Mouse (Mus musculus) midbrain, embryonic 10.5 days (tissue): ENCODE measurements around the gene Cdkn2d. TPM values are rescaled to one million over a fixed set of nuclear protein-coding genes. Genes with fewer than 3 reads are reported as not detected.
"Not testable (repeated sequence)": the region's sequence is repeated elsewhere in the genome, so short reads cannot be mapped to it uniquely, and the experiment has no call there.

Experiments
- DNase-seq: peaks from one replicate; pipeline ENCODE4 v3.0.0-alpha.2; 2017; ENCODE audit warnings: low spot score
- H3K27ac ChIP-seq: fragments of 300-500 bp; sonication (generic); replicated peaks from 2 replicates; pipeline ENCODE4 v1.5.1; 2016; ENCODE audit warnings: mild to moderate bottlenecking
- H3K27me3 ChIP-seq: fragments of 300-500 bp; sonication (generic); 2 replicates; pipeline ENCODE4 v1.6.1; 2016; ENCODE audit warnings: low read depth, mild to moderate bottlenecking; ENCODE audit not compliant: poor library complexity, severe bottlenecking
- H3K36me3 ChIP-seq: fragments of 300-500 bp; sonication (generic); 2 replicates; pipeline ENCODE4 v1.6.1; 2016; ENCODE audit warnings: mild to moderate bottlenecking, moderate library complexity
- H3K4me1 ChIP-seq: fragments of 300-500 bp; sonication (generic); 2 replicates; pipeline ENCODE4 v1.6.1; 2016
- H3K4me3 ChIP-seq: fragments of 300-500 bp; sonication (generic); 2 replicates; pipeline ENCODE4 v1.5.1; 2016; ENCODE audit warnings: mild to moderate bottlenecking, moderate library complexity
- H3K9me3 ChIP-seq: fragments of 300-500 bp; sonication (generic); replicated peaks from 2 replicates; pipeline ENCODE4 v1.6.1; 2016; ENCODE audit warnings: mild to moderate bottlenecking
- WGBS: fragments of 180-500 bp; shearing (Covaris S2); methylation state at CpG from one replicate; pipeline ENCODE4 v1.1.7; 2016; 5-methylcytosine and 5-hydroxymethylcytosine counted together
- polyA plus RNA-seq: library from polyadenylated mRNA; unstranded; fragments of >200 nt; fragmentation: Nextera tagmentation; extraction: Ambion mirVana; gene quantifications from 2 replicates; pipeline ENCODE4 v1.2.1, GENCODE M21; 2016

Cdkn2d gene
- polyA plus RNA-seq, 1 experiment from 2014 or later: 51.4 TPM

DNA sequence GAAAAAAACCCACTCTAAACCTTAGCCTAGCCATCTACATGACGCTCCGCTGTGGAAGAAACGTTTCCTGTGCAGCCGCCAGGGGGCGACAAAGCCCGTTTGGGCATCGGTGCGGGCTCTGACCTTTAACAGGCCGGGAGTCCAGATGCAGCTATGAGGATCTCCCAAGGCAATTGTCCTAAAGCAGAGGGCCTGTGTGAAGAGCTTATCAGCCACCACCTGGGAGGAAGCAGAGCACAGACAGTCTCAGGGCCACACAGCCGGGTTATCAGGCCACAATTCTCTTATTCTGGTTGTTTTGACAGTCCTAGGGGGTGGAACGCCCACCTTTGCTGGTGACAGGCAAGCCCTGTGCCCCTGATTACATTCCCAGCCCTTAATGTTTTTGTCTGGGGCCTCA lies 22.2 kb upstream of the Cdkn2d start:
- no peaks in the 10 kb centered on the region for H3K9me3 ChIP-seq
- DNase-seq: peak; percentile 88
- H3K4me1 ChIP-seq: peaks cover 5% of the 10 kb centered on the region; the same call in 1 of the 2 replicates
- peaks cover 28% of the 10 kb centered on the region for H3K27me3 ChIP-seq
- WGBS: 8% methylated on average over 11 of the region's 11 CpGs
- H3K4me3 ChIP-seq: no peak overlapping the region
- no peak overlapping the region for H3K27ac ChIP-seq
- no peaks in the 10 kb centered on the region for H3K36me3 ChIP-seq

DNA sequence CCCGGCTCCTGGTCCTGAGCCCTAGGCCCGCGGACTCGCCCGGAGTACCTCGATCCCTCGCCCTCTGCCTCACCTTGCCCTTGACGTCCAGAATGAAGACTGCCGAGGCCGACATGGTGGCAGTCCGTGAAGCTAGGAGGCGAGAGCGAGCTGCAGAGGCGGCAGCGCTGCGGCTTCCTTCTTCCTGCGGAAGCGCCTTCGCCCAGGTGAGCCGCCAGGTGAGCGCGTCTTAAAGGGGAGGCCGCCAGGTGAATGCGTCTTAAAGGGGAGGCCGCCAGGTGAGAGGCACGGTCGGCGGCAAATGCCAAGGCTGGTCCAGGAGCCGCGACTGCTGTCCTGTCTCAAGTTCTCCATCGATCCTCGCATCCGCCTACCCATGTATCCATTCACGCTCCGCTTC lies 20.9 kb upstream of the Cdkn2d start, which contains the start of gene Ap1m2:
Gene Ap1m2 (minus strand): TSS at position 204 of the 400 bp plus-strand sequence.
- Histone ChIP-seq H3K4me1 (peaks cover 5% of the 10 kb centered on the region; the same call in 1 of the 2 replicates), H3K9me3 (no peaks in the 10 kb centered on the region), H3K4me3 (peak within 1 kb of the TSS; percentile 16), H3K27ac (no peak within 1 kb of the TSS), H3K36me3 (no peaks in the 10 kb centered on the region), H3K27me3 (peaks cover 28% of the 10 kb centered on the region)
- DNase-seq: no peak
- WGBS: 13% methylated on average over 35 of the region's 35 CpGs

DNA sequence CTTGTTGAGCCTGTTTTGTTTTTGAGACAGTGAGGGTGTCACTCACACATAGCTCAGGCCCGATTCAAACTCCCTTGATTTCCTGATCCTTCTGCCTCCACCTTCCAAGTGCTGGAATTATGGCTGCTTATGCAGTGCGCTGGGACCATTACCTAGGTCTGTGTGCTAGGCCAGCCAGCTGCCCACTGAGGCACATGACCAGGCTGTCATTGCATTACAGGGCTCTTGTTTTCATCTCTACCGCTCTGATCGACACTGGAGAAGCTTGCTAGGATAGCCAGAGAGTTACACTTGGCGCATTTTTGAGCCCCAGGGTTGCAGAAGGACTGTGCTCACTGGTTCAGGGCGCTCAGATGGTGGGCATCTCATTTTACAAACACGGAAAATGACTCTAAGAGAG lies 20.5 kb upstream of the Cdkn2d start:
- no peak overlapping the region for H3K27ac ChIP-seq
- H3K36me3 ChIP-seq: no peaks in the 10 kb centered on the region
- H3K9me3 ChIP-seq: no peaks in the 10 kb centered on the region
- peaks cover 28% of the 10 kb centered on the region for H3K27me3 ChIP-seq
- H3K4me3 ChIP-seq: peak overlapping the region; percentile 16; the same call in 1 of the 2 replicates
- peaks cover 5% of the 10 kb centered on the region; the same call in 1 of the 2 replicates for H3K4me1 ChIP-seq
- WGBS: 25% methylated on average over 7 of the region's 7 CpGs
- no peak for DNase-seq

DNA sequence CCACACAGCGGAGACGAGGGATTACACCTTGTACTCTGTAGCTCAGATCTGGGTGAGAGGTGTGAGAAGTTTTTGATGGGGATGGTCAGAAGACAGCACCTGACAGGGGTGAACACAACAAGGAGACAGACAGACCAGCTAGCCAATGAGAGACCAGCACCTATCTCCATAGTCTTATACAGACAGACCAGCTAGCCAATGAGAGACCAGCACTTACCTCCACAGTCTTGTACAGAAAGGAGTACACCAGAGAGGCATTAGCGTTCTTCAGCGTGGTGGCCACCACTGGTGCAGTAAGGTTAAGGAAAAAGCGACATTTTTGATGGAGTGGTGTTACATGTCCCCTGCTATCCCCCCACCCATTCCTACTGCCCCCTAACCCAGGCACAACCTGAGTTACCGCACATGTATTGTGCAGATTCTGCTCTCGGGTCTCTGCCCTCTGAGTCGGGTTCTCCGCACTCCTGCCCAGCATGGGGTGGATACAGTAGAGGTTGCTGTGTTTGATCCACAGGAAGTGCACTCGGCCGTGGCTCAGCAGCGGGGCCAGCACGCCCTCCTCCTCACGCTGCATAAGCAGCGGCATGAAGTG lies 18.0 kb upstream of the Cdkn2d start:
- H3K36me3 ChIP-seq: no peaks in the 10 kb centered on the region
- DNase-seq: no peak
- H3K4me3 ChIP-seq: no peak overlapping the region
- WGBS: 74% methylated on average over 15 of the region's 15 CpGs
- no peaks in the 10 kb centered on the region for H3K9me3 ChIP-seq
- peaks cover 28% of the 10 kb centered on the region for H3K27me3 ChIP-seq
- H3K4me1 ChIP-seq: peaks cover 5% of the 10 kb centered on the region; the same call in 1 of the 2 replicates
- no peak overlapping the region for H3K27ac ChIP-seq

DNA sequence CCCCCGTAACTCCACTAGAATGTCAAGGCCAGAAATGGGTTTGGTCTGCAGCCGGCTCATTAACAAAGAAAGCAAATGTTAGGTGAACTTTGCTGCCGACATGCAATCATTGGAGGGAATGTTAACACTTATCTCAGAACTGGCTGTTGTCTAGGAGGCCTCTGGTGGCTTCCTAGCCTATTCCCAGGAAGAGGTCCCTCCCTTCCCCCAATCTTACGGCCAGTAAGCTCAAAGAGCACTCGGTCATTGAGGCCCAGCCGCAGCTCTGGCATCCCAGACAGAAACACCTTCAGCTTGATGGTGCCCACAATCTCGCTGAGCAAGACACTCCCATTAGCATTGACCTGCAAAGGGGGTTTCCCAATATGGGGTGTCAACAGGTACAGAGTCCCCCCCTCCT lies 13.9 kb upstream of the Cdkn2d start:
- DNase-seq: no peak
- Histone ChIP-seq H3K27me3 (no peaks in the 10 kb centered on the region), H3K27ac (no peak overlapping the region), H3K9me3 (0 out of 2 replicates have a peak, but pooled peaks cover 2% of the 10 kb centered on the region), H3K4me3 (no peak overlapping the region), H3K4me1 (no peaks in the 10 kb centered on the region), H3K36me3 (no peaks in the 10 kb centered on the region)
- 88% methylated on average over 7 of the region's 7 CpGs for WGBS

DNA sequence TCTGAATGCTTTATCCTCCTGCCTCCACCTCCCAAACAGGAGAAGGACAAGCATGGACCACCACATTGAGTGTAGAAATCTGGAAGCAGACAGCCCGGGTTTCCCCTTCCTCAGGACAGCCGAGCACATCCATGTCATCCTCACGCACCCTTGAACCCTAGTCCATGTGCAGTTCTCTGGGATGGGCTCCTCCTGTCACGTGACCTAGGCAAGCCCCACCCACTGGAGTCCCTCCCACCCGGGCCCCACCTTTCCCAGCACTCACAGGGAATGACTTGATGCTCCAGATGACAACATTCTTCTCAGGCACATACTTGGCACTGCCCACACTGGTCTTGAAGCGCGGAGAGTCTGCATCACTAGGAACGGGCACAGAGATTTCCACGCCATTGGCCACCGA lies 7.8 kb upstream of the Cdkn2d start:
- WGBS: 86% methylated on average over 10 of the region's 10 CpGs

DNA sequence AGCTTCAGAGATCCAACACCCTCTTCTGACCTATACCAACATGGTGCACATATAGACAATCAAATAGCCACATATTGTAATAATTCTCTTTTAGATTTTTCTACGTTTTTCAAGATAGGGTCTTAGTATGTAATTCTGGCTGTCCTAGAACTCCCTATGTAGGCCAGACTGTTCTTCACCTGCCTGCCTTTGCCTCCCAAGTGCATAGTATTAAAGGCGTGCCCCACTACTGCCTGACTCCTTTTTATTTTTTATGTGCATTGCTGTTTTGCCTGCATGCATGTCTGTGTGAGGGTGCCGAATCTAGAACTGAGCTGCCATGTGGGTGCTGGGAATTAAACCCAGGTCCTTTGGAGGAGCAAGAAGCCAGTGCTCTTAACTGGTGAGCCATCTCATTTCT lies 1.1 kb upstream of the Cdkn2d start:
- no peak for DNase-seq
- Histone ChIP-seq H3K4me1 (peaks cover 31% of the 10 kb centered on the region), H3K27me3 (no peaks in the 10 kb centered on the region), H3K9me3 (no peaks in the 10 kb centered on the region), H3K36me3 (peaks cover 6% of the 10 kb centered on the region), H3K4me3 (no peak overlapping the region), H3K27ac (peak overlapping the region; percentile 91; the same call in 1 of the 2 replicates)
- 93% methylated on average over 3 of the region's 3 CpGs for WGBS

More for the DNA sequence above, 7.8 kb upstream of the Cdkn2d start:
- Histone ChIP-seq H3K4me1 (no peaks in the 10 kb centered on the region), H3K27ac (no peak overlapping the region), H3K27me3 (no peaks in the 10 kb centered on the region), H3K36me3 (no peaks in the 10 kb centered on the region), H3K9me3 (0 out of 2 replicates have a peak, but pooled peaks cover 2% of the 10 kb centered on the region), H3K4me3 (no peak overlapping the region)
- no peak for DNase-seq

DNA sequence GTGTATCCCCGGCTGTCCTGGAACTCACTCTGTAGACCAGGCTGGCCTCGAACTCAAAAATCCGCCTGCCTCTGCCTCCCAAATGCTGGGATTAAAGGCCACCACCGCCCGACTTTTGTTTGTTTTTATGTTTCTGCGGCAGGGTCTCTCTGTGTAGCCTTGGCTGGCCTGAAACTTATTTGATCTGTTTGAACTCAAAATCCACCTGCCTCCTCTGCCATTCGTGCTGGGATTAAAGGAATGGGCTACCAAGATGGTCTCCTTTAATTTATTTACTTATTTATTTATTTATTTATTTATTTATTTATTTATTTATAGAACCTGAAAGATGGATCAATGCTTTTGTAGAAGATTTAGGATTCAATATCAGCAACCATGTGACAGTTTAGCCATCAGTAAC lies 661 bp upstream of the Cdkn2d start:
- H3K4me3 ChIP-seq: peak overlapping the region; percentile 89
- 22% methylated on average over 7 of the region's 7 CpGs for WGBS
- H3K4me1 ChIP-seq: peaks cover 35% of the 10 kb centered on the region
- H3K27ac ChIP-seq: peak overlapping the region; percentile 91
- DNase-seq: peak; percentile 18
- H3K36me3 ChIP-seq, H3K27me3 ChIP-seq, H3K9me3 ChIP-seq: not testable (repeated sequence)

DNA sequence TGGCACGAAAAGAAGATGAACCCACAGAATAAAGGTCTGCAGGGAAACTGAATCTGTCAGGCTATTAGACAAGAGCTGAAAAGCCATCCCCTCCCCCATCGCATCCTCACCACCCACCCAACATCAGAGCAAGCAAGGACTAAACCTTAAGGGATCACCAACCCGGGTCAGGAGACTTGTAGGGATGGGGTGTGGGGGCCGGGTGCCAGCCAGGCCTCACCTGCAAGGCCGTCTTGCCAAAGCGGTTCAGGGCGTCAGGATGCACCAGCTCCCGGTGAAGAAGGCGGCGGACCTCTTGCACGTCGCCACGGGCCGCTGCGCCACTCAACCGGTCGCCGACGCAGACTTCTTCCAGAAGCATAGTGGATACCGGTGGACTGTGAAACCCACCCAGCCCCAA lies 618 bp downstream of the Cdkn2d start:
- peaks cover 42% of the 10 kb centered on the region for H3K4me1 ChIP-seq
- WGBS: under 1% methylated on average over 20 of the region's 20 CpGs
- peak overlapping the region; percentile 89 for H3K4me3 ChIP-seq
- H3K27me3 ChIP-seq: no peaks in the 10 kb centered on the region
- H3K9me3 ChIP-seq: no peaks in the 10 kb centered on the region
- H3K27ac ChIP-seq: peak overlapping the region; percentile 91
- H3K36me3 ChIP-seq: peaks cover 9% of the 10 kb centered on the region
- no peak for DNase-seq

DNA sequence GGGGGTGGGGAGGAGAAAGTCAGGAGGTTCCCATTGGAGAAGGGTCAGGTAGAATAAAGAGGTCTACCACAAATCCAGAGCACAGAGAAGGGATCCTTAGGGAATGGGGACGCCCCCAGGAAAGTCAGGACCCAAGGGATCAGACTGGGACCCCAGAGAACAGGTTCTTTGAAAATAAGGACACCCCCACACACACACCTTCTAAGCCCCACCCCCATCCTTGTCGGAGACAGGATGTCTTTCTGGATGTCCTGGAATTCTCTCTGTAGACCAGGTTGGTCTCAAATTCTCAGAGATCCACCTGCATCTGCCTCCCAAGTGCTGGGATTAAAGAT lies 1.9 kb downstream of the Cdkn2d start:
- 87% methylated on average over 2 of the region's 2 CpGs for WGBS
- no peaks in the 10 kb centered on the region for H3K9me3 ChIP-seq
- no peak for DNase-seq
- peaks cover 22% of the 10 kb centered on the region for H3K36me3 ChIP-seq
- H3K27me3 ChIP-seq: no peaks in the 10 kb centered on the region
- peak overlapping the region; percentile 89 for H3K4me3 ChIP-seq
- peaks cover 42% of the 10 kb centered on the region for H3K4me1 ChIP-seq
- H3K27ac ChIP-seq: no peak overlapping the region

DNA sequence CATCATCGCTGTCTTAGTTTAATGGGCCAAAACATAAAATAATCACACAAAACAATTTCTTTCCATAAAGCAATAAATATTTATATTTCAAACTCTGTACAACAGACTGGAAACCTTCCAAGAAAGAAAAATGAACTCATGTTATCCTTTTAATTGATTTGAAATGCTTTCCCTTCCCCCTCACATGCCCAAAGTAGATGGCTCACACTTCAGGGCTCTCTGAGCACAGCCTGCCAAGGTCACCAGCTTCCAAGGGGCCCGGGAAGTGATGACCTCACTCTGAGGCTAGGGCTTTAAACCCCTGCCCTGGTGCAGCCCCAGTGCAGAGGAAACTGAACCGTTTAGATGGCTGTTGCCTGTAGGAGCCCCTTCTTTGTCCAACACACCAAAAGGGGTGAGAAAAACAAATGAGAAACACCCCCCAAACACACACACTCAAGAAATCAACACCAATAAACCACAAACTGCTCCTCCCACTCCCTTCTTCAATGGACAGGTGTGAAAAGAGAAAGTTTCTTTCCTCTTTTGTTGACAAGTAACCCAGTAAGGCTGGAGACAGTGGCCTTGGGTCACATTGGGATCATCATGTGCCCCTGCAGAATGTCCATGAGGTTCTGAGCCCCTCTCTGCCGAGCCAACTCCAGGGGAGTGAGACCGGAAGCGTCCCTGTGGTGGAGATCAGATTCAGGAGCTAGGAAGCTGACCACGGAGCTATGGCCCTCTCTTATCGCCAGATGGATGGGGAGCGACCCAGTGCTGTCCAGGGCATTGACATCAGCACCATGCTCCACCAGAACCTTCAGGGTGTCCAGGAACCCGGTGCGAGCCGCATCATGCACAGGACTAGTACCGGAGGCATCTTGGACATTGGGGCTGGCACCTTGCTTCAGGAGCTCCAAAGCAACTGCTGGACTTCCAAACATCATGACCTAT lies 2.5 kb downstream of the Cdkn2d start:
- H3K4me1 ChIP-seq: peaks cover 42% of the 10 kb centered on the region

DNA sequence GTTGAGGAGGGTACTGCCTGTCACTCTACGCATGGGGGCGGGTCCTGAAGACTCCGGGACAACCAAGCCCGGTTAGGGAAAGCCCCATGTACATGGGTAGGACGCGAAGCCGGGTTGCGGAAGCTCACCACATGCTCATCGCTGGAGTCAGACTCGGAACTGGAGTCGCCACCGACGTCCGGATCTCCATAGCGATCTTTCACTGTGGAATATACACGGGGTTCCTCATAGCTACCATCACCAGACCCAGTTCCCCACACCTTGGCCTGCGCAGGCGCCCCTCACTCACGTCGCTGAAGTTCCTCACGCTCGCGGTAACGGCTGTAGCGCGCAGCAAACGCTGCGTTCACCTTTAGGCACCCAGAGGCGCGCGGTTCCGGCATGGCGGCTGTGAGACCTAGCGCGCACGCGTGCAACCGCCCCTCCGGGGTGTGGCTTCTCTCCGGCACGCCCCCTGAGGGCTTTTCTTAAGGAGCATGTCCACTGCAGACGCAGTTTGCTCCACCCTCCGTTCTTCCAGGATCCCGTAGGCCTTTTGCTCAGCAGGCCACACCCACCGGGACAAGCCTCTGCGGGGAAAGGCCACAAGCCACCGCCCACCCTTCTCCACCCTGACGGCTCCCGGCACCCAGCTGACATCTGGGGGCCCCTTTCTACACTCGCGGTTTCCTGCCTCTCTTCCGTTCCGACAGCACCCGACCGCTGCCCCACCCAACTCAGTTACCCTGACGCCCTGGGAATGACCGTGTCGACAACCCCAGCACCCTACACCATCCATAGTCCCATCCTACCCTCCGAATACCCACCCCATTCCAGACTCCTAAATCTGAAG lies 3.4 kb downstream of the Cdkn2d start, which contains the start of gene Kri1:
Gene Kri1 (minus strand): TSS at position 399 of the 832 bp plus-strand sequence.
- peaks cover 42% of the 10 kb centered on the region for H3K4me1 ChIP-seq
- no peaks in the 10 kb centered on the region for H3K9me3 ChIP-seq
- H3K4me3 ChIP-seq: peak within 1 kb of the TSS; percentile 89
- 1% methylated on average over 59 of the region's 59 CpGs for WGBS
- peaks cover 35% of the 10 kb centered on the region for H3K36me3 ChIP-seq
- peak; percentile 95 for DNase-seq
- H3K27ac ChIP-seq: peak within 1 kb of the TSS; percentile 91
- no peaks in the 10 kb centered on the region for H3K27me3 ChIP-seq

More for the DNA sequence above, 2.5 kb downstream of the Cdkn2d start:
- DNase-seq: no peak
- Histone ChIP-seq H3K27me3 (no peaks in the 10 kb centered on the region), H3K27ac (peak overlapping the region; percentile 91), H3K9me3 (no peaks in the 10 kb centered on the region), H3K36me3 (peaks cover 28% of the 10 kb centered on the region), H3K4me3 (peak overlapping the region; percentile 89)
- 85% methylated on average over 13 of the region's 13 CpGs for WGBS
